Mouse (Mus musculus) erythroblast, embryonic 14.5 days (primary cell): ENCODE measurements around the gene Timm13.

Experiments
- GATA1 ChIP-seq: IDR thresholded peaks from 2 replicates; pipeline ENCODE4 v1.6.1; 2012; ENCODE audit warnings: low read length, inconsistent platforms, mixed read lengths
- TAL1 ChIP-seq: IDR thresholded peaks from 3 replicates; pipeline ENCODE4 v1.6.1; 2012; ENCODE audit warnings: low read length, inconsistent platforms, mixed read lengths

GRCm38 (mm10) chr10:80904709-80905108 is 3.9 kb upstream of the Timm13 start:
- TF ChIP-seq GATA1 (no peak), TAL1 (no peak)
